Mouse (Mus musculus) heart, embryonic 16.5 days (tissue): ENCODE measurements around the gene Grm4. TPM values are rescaled to one million over a fixed set of nuclear protein-coding genes. Genes with fewer than 3 reads are reported as not detected.
A peak's percentile ranks its signal among the peaks of the same experiment; 100 is the strongest.

Experiments used
- ATAC-seq: fragments of 200-750 bp; cut with Nextera tagmentation; replicated peaks from 2 replicates; pipeline ENCODE4 v1.8.0; 2017; ENCODE audit warnings: moderate number of reproducible peaks; ENCODE audit not compliant: insufficient read depth, low FRiP score; ENCODE audit errors: extremely low read depth
- H3K27ac ChIP-seq: fragments of 300-500 bp; sonication (generic); 2 replicates; pipeline ENCODE4 v1.5.1; 2014; ENCODE audit warnings: mild to moderate bottlenecking, low read length, control low read depth, moderate library complexity
- H3K27me3 ChIP-seq: fragments of 300-500 bp; sonication (generic); 2 replicates; pipeline ENCODE4 v1.6.1; 2014; ENCODE audit warnings: low read length, mixed read lengths; ENCODE audit not compliant: control insufficient read depth, insufficient read depth
- H3K36me3 ChIP-seq: fragments of 300-500 bp; sonication (generic); 2 replicates; pipeline ENCODE4 v1.6.1; 2014; ENCODE audit not compliant: control insufficient read depth, insufficient read depth
- H3K4me1 ChIP-seq: fragments of 300-500 bp; sonication (generic); 2 replicates; pipeline ENCODE4 v1.6.1; 2014; ENCODE audit warnings: low read length, mixed read lengths; ENCODE audit not compliant: control insufficient read depth, insufficient read depth
- H3K4me2 ChIP-seq: fragments of 300-500 bp; sonication (generic); 2 replicates; pipeline ENCODE4 v1.6.1; 2014; ENCODE audit warnings: low read depth, mild to moderate bottlenecking, control low read depth, low read length
- H3K4me3 ChIP-seq: fragments of 300-500 bp; sonication (generic); 2 replicates; pipeline ENCODE4 v1.5.1; 2014; ENCODE audit warnings: mild to moderate bottlenecking, control low read depth, low read length
- H3K9ac ChIP-seq: fragments of 300-500 bp; sonication (generic); 2 replicates; pipeline ENCODE4 v1.6.1; 2014; ENCODE audit warnings: low read length, control low read depth
- H3K9me3 ChIP-seq: fragments of 300-500 bp; sonication (generic); replicated peaks from 2 replicates; pipeline ENCODE4 v1.6.1; 2016; ENCODE audit warnings: low read length; ENCODE audit not compliant: control insufficient read depth
- WGBS: fragments of 180-500 bp; shearing (Covaris S2); extraction: QIAGEN DNeasy Blood & Tissue Kit; methylation state at CpG from one replicate; pipeline ENCODE4 v1.1.7; 2014; 5-methylcytosine and 5-hydroxymethylcytosine counted together
- polyA plus RNA-seq: library from polyadenylated mRNA; unstranded; fragments of >200 nt; fragmentation: Nextera tagmentation; extraction: Ambion mirVana; gene quantifications from 2 replicates; pipeline ENCODE4 v1.2.1, GENCODE M21; 2015

Gene Grm4
- polyA plus RNA-seq, 1 experiment from 2014 or later = 0.30 TPM

GRCm38 (mm10) chr17:27552215-27553201 is 31.3 kb upstream of the Grm4 start:
- Histone ChIP-seq H3K4me2 (no peak overlapping the region), H3K4me3 (no peak overlapping the region), H3K9ac (no peak overlapping the region), H3K4me1 (peaks cover 20% of the 10 kb centered on the region), H3K9me3 (no peaks in the 10 kb centered on the region), H3K36me3 (no peaks in the 10 kb centered on the region), H3K27ac (no peak overlapping the region), H3K27me3 (no peaks in the 10 kb centered on the region)
- 74% methylated on average over 23 of the region's 23 CpGs for WGBS
- no peak for ATAC-seq

DNA sequence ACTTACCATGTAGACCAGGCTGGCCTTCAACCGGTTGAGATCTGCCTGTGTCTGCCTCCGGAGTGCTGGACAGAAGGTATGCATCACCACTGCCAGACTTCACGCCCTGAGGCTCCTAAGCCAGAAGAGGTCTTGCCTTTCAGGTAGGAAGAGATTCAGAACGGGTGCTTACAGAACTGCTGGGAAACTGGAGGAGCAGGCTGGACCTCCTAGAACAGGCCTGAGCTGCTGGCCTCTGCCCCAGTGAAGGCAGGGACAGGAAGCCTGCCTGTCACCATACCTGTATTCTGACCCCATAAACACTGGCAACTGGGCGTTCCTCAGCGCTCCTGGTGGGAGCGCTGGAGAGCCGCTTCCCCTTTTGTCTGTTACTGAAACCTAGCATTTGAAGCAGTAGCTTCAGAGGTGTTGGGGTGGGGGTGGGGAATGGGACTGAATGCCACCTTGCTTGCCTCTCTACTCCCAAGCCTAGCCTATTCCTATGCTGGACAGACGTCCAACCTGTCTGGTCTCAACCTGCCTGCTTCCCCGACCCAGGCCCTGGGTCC is 30.3 kb upstream of the Grm4 start:
- ATAC-seq = no peak

DNA sequence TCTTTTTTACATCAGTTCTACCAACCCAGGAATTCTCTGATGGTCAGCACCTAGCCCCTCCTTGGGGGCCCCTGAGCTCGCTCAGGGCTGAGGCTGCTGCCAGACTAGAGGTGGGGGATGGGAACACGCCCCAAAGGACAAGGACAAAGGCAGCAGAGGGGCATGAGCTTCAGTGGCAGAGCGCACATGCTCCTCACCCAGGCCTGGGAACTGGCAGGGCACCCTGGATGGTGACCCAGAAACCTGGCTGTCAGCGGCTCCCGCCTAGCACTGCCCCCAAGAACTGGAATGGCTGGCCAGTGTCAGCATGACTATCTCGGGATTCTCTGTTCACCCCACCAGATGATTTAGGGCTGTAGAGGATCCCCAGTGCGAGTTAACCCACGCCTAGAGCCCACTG is 28.0 kb upstream of the Grm4 start:
- Histone ChIP-seq H3K4me3 (no peak overlapping the region), H3K4me1 (peaks cover 11% of the 10 kb centered on the region), H3K27me3 (no peaks in the 10 kb centered on the region), H3K4me2 (no peak overlapping the region), H3K9ac (no peak overlapping the region; the same call in 1 of the 2 replicates), H3K27ac (no peak overlapping the region), H3K36me3 (no peaks in the 10 kb centered on the region), H3K9me3 (no peaks in the 10 kb centered on the region)
- ATAC-seq = 0 out of 2 replicates have a peak, but pooled peaks have one; percentile 12
- WGBS = 53% methylated on average over 8 of the region's 8 CpGs

More for the DNA sequence above, 30.3 kb upstream of the Grm4 start:
- WGBS = 54% methylated on average over 10 of the region's 10 CpGs
- Histone ChIP-seq H3K9ac (no peak overlapping the region), H3K9me3 (no peaks in the 10 kb centered on the region), H3K4me2 (no peak overlapping the region), H3K4me3 (no peak overlapping the region), H3K4me1 (peaks cover 19% of the 10 kb centered on the region), H3K36me3 (no peaks in the 10 kb centered on the region), H3K27me3 (no peaks in the 10 kb centered on the region), H3K27ac (no peak overlapping the region)

DNA sequence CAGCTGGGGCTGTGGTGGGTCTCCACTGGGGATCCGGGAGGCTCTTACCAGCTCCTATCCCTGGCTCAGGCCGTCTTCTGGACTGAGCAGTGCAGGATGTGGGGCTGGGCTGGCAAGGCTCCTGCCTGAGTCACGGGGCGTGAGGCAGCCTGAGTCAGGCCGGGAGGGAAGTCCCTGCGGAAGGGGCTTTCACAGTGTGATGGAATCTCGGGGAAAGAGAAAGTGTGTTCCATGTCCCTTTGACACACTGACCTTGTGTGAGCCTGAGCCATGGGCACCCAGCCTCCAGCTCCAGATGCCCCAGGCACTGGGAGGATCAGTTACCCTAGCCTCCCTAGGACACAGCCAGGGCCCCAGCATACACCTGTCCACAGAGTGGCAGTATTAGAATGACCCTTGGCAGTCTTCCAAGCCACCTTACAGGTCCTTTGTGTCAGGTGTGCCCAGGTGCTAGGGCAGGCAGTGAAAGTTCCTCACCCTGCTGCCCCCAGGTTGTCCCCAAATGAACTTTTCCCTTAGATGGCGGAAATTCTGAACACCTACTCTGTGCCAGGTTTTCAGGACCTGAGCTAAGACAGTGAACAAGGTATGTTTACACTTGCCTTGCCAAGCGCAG is 26.2 kb upstream of the Grm4 start:
- no peak overlapping the region for H3K4me2 ChIP-seq
- 56% methylated on average over 9 of the region's 9 CpGs for WGBS
- no peaks in the 10 kb centered on the region for H3K27me3 ChIP-seq
- no peak overlapping the region for H3K27ac ChIP-seq
- no peaks in the 10 kb centered on the region for H3K36me3 ChIP-seq
- no peak overlapping the region for H3K9ac ChIP-seq
- H3K4me3 ChIP-seq = no peak overlapping the region
- peaks cover 7% of the 10 kb centered on the region for H3K4me1 ChIP-seq
- peak; percentile 42; the same call in 1 of the 2 replicates for ATAC-seq
- no peaks in the 10 kb centered on the region for H3K9me3 ChIP-seq

DNA sequence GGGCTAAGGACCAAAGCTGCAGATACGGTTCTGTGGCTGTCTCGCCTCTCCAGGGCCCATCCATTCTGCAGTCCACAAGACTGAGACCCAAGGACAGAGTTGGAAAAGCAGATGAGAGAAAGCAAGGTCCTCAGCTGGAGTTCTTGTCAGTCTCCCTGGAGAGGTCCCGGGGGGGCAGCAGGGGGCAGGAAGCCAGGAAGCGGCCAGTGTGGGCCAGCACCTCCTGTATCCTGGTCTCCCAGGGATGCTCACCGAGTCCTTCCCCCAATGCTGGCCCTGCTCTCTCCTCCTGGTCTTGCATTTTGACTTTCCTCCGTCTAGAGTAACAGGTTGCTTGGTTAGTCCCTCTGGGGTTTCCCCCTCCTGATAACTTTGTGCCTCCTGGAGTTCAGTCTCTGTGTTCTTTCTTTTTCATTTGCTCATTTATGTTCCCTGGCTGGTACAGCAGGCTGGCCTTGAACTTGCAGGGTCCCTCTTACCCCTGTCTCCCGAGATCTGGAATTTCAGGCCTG is 25.4 kb upstream of the Grm4 start:
- no peak overlapping the region for H3K9ac ChIP-seq
- H3K4me3 ChIP-seq = no peak overlapping the region
- no peak for ATAC-seq
- H3K9me3 ChIP-seq = no peaks in the 10 kb centered on the region
- H3K4me1 ChIP-seq = peaks cover 7% of the 10 kb centered on the region
- no peak overlapping the region for H3K27ac ChIP-seq
- WGBS = 72% methylated on average over 7 of the region's 7 CpGs
- no peak overlapping the region for H3K4me2 ChIP-seq
- no peaks in the 10 kb centered on the region for H3K36me3 ChIP-seq
- no peaks in the 10 kb centered on the region for H3K27me3 ChIP-seq

GRCm38 (mm10) chr17:27545991-27546390 is 24.8 kb upstream of the Grm4 start:
- Histone ChIP-seq H3K27ac (no peak overlapping the region), H3K9me3 (no peaks in the 10 kb centered on the region), H3K4me2 (no peak overlapping the region), H3K27me3 (no peaks in the 10 kb centered on the region), H3K4me3 (no peak overlapping the region), H3K4me1 (peaks cover 7% of the 10 kb centered on the region), H3K9ac (no peak overlapping the region), H3K36me3 (no peaks in the 10 kb centered on the region)
- 47% methylated on average over 12 of the region's 12 CpGs for WGBS
- no peak for ATAC-seq

DNA sequence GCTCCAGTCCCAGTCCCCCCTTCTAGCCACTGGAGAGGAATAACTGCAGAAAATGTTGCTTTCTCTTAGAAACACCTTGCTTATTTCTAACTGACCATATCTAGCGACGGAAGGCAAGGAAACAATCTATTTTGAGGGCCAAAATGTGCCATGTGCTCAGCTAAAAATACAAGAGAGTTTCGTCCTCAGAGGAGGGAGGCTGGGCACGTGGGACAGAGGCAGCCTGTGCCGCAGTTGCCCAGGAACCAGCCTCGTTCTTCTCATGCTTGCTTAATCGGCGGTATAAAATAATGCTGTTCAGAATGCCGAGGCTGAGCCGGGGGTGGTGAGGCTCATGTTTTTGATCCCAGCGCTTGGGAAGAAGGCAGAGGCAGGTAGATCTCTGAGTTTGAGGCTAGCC is 23.3 kb upstream of the Grm4 start:
- H3K27me3 ChIP-seq = no peaks in the 10 kb centered on the region
- H3K9me3 ChIP-seq = no peaks in the 10 kb centered on the region
- WGBS = 75% methylated on average over 11 of the region's 11 CpGs
- H3K36me3 ChIP-seq = no peaks in the 10 kb centered on the region
- no peak overlapping the region for H3K4me3 ChIP-seq
- H3K4me2 ChIP-seq = no peak overlapping the region
- no peak overlapping the region for H3K9ac ChIP-seq
- H3K4me1 ChIP-seq = peaks cover 7% of the 10 kb centered on the region
- ATAC-seq = no peak
- H3K27ac ChIP-seq = no peak overlapping the region

DNA sequence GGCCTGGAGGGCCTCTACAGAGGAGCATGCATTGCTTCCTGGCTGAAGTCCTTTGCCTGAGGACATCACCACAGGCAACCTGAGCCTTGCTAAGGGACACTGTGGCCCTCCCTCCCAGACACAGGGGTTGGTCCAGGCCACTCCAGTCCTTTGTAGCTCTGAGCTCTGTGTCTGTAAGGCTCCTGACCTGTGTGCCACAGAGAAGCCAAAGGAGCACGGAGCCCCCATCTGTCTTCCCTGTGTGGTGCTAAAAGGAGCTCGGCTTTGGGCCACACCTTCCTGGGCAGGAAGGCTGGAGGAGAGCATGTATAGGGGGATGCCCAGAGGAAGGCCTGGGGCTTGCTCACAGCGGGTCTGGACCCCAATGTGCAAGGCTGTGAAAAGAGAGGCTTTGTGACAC is 20.8 kb upstream of the Grm4 start:
- no peaks in the 10 kb centered on the region for H3K27me3 ChIP-seq
- ATAC-seq = no peak
- no peaks in the 10 kb centered on the region for H3K36me3 ChIP-seq
- H3K4me1 ChIP-seq = no peaks in the 10 kb centered on the region
- no peak overlapping the region for H3K9ac ChIP-seq
- H3K4me2 ChIP-seq = no peak overlapping the region
- H3K4me3 ChIP-seq = no peak overlapping the region
- no peak overlapping the region for H3K27ac ChIP-seq
- no peaks in the 10 kb centered on the region for H3K9me3 ChIP-seq
- WGBS = 70% methylated on average over 3 of the region's 3 CpGs

- H3K27me3 ChIP-seq = no peaks in the 10 kb centered on the region
- H3K4me3 ChIP-seq = no peak overlapping the region
- H3K9me3 ChIP-seq = no peaks in the 10 kb centered on the region
- no peaks in the 10 kb centered on the region for H3K36me3 ChIP-seq
- H3K27ac ChIP-seq = no peak overlapping the region
- WGBS = 70% methylated on average over 2 of the region's 2 CpGs
- H3K4me1 ChIP-seq = no peaks in the 10 kb centered on the region
- H3K9ac ChIP-seq = no peak overlapping the region
- no peak for ATAC-seq
- no peak overlapping the region for H3K4me2 ChIP-seq
These were observed 20.1 kb upstream of the Grm4 start for GRCm38 (mm10) chr17:27541261-27541660.
